Mouse (Mus musculus) 416B (cell line): Measurements from ENCODE around the gene Bahd1.
A peak's percentile ranks its signal among the peaks of the same experiment; 100 is the strongest.

ENCODE experiments used
- DNase-seq: peaks from one replicate; pipeline ENCODE4 v3.0.0; 2011; ENCODE audit warnings: low read depth

Bahd1 gene

DNA sequence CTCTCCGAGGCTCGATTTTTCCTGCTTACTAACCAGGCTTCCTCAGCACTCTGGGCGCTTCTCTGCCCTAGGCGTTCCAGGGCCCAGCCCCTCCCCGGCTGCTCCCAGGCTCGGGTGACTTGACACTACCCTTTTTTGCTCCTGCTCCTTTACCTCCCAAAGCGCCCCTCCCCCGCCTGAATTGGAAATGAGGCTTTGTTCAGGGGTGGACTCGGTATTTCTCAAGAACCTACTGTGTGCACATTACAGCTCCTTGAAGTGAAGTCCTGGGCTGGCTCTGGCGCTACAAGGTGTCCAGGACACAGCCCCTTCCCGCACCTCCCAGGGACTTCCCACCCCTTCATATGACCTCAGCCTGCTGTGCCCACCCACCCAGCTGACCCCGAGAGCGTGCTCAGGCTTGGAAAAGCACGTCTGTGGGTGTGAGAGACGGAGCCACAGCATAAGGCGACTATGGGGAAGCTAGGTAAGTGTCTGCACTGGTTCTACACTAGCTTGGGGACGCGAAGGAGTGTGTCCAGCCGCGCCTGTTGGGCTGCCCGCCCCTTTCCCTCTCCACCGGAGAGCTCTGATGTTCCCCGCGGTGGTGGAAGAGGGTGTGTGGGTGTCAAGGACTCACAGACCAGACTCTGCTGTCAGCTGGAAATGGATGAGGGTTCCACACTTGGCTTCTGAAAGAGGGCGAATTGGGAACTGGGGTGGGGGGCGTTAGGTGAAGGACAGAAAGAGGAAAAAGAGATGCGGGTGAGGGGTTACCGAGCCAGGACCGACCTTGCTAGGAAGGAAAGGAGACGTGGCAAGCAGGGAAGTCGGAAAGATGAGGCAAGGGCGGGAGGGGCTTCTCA lies at the start of gene Bahd1:
Gene Bahd1, plus strand, starts transcription at position 397 of the 845 bp plus-strand sequence.
- peak; percentile 32 for DNase-seq

- DNase-seq, result no peak
These were observed 48.4 kb upstream of the Bahd1 start for GRCm38 (mm10) chr2:118851756-118852155.

GRCm38 (mm10) chr2:118861454-118862339 lies 38.5 kb upstream of the Bahd1 start, which contains the start of gene Ivd:
TSS of gene Ivd (plus strand) at chr2:118861954.
- no peak for DNase-seq

DNA sequence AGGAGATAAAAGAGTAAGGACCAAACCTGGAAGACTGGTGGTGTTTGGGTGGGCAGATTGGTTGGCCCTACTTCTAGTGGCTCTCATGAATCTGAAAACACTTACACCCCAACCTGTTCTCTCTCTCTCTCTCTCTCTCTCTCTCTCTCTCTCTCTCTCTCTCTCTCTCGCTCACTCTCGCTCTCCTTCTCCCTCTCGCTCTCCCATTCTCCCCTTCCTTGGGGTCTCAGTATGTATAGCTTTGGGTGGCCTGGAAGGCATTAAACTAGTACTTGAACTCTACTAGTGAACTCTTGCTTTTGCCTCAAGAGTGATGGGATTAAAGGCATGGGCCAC lies 37.9 kb upstream of the Bahd1 start:
- no peak for DNase-seq

DNA sequence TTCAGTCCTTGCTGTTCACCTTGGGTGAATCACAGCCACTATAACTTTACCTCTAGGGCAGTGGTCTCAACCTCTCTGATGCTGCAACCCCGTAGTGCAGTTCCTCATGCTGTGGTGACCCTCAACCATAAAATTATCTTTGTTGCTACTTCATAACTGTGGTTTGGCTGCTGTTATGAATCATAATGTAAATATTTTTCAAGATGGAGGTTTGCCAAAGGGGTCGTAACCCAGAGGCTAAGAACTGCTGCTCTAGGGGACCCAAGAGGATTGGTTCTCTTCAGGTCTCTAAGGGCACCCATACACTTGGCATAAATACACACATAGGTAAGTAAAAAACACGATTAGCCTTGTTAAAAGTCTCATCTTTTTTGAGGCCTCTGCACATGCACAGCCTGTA lies 29.6 kb upstream of the Bahd1 start:
- no peak for DNase-seq

GRCm38 (mm10) chr2:118871032-118871431 lies 29.1 kb upstream of the Bahd1 start:
- DNase-seq, result no peak

- DNase-seq, result no peak
These were observed 27.2 kb upstream of the Bahd1 start for GRCm38 (mm10) chr2:118873018-118873417.

DNA sequence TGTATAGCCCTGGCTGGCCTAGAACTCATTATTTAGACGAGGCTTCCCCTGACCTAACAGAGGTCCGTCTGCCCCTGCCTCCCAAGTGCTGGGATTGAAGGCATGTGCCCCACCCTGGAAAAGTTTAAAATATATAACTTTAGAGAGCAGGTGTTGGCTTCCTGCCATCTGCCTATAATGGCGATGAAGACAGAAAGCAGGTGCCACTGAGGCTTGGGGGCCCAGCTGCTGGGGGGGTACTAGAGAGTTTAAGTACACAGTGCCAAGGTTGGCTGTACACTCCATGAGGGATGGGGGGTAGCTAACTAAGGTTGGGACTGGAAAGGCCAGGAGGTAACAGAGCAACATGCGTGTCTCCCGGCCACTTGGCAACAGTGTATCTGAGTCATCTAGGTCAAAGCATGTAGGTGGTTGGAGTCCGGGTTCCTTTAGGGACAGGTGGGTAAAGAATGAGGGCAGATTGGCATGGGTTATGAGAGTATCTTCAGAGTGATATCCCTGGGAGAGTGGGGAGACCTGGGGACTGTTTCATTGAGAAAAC lies 26.2 kb upstream of the Bahd1 start:
- no peak for DNase-seq

GRCm38 (mm10) chr2:118875316-118875715 lies 24.9 kb upstream of the Bahd1 start:
- no peak for DNase-seq

DNA sequence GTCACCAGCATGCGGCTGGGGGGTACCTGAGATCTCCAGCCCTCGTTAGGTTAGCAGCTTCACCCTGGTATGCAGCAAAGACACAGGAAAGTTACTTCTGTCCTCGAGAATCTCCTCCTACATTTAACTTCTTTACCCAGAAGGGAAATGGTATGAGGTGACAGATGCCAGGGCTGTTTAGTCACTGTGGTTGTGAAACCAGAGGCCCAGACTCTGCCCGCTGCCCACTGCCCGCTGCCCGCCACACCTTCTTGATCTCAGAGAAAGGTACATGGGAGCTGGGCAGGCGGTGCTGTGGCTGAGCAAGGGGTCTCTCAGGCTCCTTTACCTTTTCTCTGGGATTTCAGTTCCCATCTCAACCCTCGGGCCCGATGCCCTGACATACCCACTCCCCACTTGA lies 23.7 kb upstream of the Bahd1 start:
- DNase-seq, result peak; percentile 32

DNA sequence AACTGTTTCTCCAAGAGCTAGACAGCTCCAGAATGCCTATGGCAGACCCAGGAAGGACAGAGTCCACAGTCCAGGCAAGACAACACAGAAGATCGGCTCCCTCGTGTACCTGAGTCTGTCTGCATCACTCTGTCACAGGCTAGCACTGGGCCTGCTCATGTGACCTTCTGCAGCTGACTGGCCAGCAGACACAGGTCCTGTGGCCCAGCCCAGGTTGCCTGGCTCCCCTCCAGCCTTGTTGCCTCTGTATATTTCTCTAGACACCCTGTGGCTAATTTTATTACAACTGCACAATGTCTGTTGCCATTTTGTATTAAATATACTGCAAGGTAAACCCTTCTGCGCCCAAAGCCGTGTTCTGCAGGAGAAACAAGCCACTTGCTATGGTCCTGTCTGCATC lies 19.2 kb upstream of the Bahd1 start:
- DNase-seq, result no peak

GRCm38 (mm10) chr2:118881956-118882355 lies 18.2 kb upstream of the Bahd1 start:
- no peak for DNase-seq

- DNase-seq, result peak; percentile 80
These were observed 17.1 kb upstream of the Bahd1 start for GRCm38 (mm10) chr2:118882840-118883679.

GRCm38 (mm10) chr2:118887440-118887839 lies 12.7 kb upstream of the Bahd1 start:
- no peak for DNase-seq

DNA sequence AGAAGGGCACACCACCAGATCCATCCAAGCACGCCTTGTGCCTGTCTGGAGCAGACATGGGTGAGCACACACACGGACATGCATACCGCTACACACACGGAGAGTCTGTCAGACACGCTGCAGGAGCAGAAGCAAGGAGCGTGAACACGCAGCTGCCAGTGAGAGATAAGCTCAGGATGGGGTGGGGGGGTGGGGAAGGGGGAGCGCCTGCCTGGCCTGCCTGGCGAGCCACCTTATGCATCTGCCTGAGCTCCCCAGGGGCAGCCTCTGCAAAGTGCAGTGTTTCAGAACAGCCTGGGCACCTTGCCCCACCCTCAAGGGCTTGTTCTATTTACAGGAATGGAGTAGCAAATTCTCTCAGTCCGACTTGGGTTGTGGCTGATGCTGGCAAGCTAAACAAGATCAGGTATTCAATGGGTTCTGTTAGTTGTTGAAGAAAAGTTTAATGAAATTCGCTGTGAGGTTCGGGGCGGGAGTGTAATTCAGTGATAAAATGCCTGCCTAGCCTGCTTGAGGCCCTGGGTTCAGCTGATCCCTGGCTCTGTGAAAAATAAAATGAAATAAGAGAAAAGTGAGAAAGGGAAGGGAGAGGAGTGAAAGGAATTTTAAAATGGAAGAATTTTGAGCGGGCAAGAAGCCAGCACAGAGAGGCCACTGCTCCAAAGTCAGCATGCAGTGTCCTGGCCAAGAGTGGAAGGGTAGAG lies 12.2 kb upstream of the Bahd1 start:
- no peak for DNase-seq

DNA sequence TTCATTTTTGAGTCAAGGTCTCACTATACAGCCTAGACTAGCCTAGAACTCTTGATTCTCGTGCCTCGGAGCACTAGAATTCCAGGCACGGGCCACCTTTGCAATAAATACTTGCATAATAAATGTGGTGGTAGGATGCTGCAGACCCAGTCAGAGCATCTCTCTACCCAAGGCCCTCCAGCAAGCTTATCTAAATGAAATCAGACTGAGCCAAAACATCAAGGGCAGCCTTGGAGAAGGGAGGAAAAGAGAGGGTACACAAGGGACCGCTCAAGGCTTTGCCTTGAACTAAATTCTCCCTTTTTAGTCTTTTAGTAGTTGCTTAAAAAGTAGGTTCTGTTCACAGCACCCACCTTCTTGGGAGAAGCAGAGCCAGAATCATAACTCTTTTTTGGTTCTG lies 9.0 kb upstream of the Bahd1 start:
- no peak for DNase-seq

DNA sequence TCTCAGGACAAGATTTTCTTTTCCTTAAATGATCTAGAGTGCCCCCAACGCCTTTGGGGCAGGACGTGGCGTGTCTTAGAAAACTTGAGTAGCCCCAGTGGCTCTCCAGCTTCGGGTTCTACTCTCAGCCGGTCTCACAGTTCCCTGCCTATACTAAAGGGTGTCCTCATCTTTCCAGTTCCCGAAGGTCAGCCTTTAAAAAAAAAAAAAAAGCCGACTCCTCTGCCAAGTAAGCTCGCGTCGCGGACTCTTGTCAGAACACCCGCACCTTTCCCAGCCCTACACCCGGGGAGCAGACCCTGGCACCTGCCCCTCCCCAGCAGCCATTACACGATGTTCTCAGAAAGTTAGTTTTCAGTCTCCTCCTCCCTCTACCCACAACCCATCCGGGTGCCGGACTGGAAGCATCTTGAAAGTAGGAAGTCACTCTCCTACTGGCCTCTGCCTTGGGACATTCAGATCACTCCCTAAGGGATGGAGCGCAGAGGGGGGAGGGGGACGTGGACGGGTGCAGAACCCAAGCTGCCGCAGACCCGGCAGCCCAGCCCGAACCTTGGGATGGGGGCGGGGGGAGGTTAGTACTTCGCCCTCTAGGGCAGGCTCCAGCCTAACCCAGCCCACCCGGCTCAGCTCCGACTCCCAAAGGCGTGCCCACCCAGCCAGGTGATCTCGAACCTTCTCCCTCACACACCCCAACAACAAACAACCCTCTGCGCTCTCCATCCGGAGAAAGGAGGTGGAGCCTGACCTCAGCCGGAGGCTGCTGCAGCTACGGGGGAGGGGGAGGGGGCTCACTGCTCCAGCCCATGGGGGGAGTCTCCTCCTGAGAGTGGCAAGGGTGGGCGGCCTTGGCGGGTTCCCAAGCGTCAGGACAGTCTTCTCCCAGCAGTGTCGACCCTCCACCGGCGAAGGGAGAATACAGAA lies 3.9 kb upstream of the Bahd1 start:
- no peak for DNase-seq

- no peak for DNase-seq
These were observed 3.3 kb upstream of the Bahd1 start for GRCm38 (mm10) chr2:118896914-118897291.

GRCm38 (mm10) chr2:118897392-118897791 lies 2.8 kb upstream of the Bahd1 start:
- DNase-seq, result no peak

GRCm38 (mm10) chr2:118897808-118898207 lies 2.4 kb upstream of the Bahd1 start:
- DNase-seq, result no peak
